Mouse (Mus musculus) CH12.LX (cell line): ENCODE measurements at regions not wholly inside any gene's neighbourhood (a gene's known extent, or its start where the extent isn't known, plus 50 kb on each side); places are given as distances from the start of the nearest gene placed in this dataset.

ENCODE experiments used
- DNase-seq: peaks from one replicate; pipeline ENCODE4 v3.0.0-alpha.2; 2013; ENCODE audit errors: extremely low read depth
- H3K27ac ChIP-seq: 2 replicates; pipeline ENCODE4 v1.5.1; 2012; ENCODE audit warnings: low read depth, mild to moderate bottlenecking, control low read depth, moderate library complexity; ENCODE audit not compliant: insufficient read depth
- H3K27me3 ChIP-seq: replicated peaks from 2 replicates; pipeline ENCODE3; 2012; ENCODE audit warnings: inconsistent platforms
- H3K36me3 ChIP-seq, 2 experiments: replicated peaks in 1 of 2; 2 replicates each; pipeline versions ENCODE3 to v1.6.1; 2012; ENCODE audit warnings: inconsistent platforms in 1 of 2, low read length in 1 of 2, mild to moderate bottlenecking in 1 of 2, mixed read lengths in 1 of 2, moderate library complexity in 1 of 2; ENCODE audit not compliant: control insufficient read depth in 1 of 2, insufficient read depth in 1 of 2
- H3K4me1 ChIP-seq, 2 experiments: 2 replicates each; pipeline ENCODE4 v1.6.1; 2012; ENCODE audit warnings: inconsistent platforms in 1 of 2, moderate library complexity in 1 of 2; ENCODE audit not compliant: insufficient read depth in 2 of 2, control insufficient read depth in 1 of 2
- H3K4me2 ChIP-seq: 2 replicates; pipeline ENCODE4 v1.6.1; 2012; ENCODE audit warnings: low read depth, mild to moderate bottlenecking, control low read depth; ENCODE audit not compliant: poor library complexity, insufficient read depth, severe bottlenecking
- H3K4me3 ChIP-seq, 3 experiments: fragments of 150-350 bp in 1 of 3; sonication (generic) in 1 of 3; replicated peaks in 1 of 3; 2 replicates each; pipeline versions ENCODE3 to v1.5.1; 2011 to 2012; ENCODE audit warnings: low read depth in 2 of 3, low read length in 2 of 3, mild to moderate bottlenecking in 2 of 3, moderate library complexity in 2 of 3, control low read depth in 1 of 3, improper control_type of control experiment in 1 of 3, inconsistent platforms in 1 of 3, mixed read lengths in 1 of 3; ENCODE audit not compliant: poor library complexity in 1 of 3
- H3K79me2 ChIP-seq: replicated peaks from 2 replicates; pipeline ENCODE4 v1.6.1; 2012; ENCODE audit warnings: mild to moderate bottlenecking, moderate library complexity; ENCODE audit not compliant: control insufficient read depth, poor library complexity, insufficient read depth, severe bottlenecking; ENCODE audit errors: extremely low read depth
- H3K9ac ChIP-seq: 2 replicates; pipeline ENCODE4 v1.6.1; 2012; ENCODE audit warnings: low read depth, mild to moderate bottlenecking, control low read depth, moderate library complexity; ENCODE audit not compliant: insufficient read depth
- H3K9me3 ChIP-seq: replicated peaks from 2 replicates; pipeline ENCODE3; 2012; ENCODE audit warnings: low read length, inconsistent platforms, mixed read lengths
- CHD2 ChIP-seq: IDR thresholded peaks from 2 replicates; pipeline ENCODE4 v1.6.1; 2011; ENCODE audit warnings: low read length, improper control_type of control experiment
- E2F4 ChIP-seq: IDR thresholded peaks from 2 replicates; pipeline ENCODE4 v1.6.1; 2011; ENCODE audit warnings: low read depth, low read length, improper control_type of control experiment; ENCODE audit not compliant: insufficient replicate concordance
- ELF1 ChIP-seq: IDR thresholded peaks from 2 replicates; pipeline ENCODE4 v1.6.1; 2014; ENCODE audit warnings: low read depth, mild to moderate bottlenecking, inconsistent platforms, low read length, improper control_type of control experiment
- GABPA ChIP-seq: IDR thresholded peaks from 2 replicates; pipeline ENCODE4 v1.6.1; 2012; ENCODE audit warnings: low read depth, low read length, improper control_type of control experiment, inconsistent platforms; ENCODE audit not compliant: insufficient replicate concordance
- HCFC1 ChIP-seq: IDR thresholded peaks from 2 replicates; pipeline ENCODE4 v1.6.1; 2012; ENCODE audit warnings: low read depth, mild to moderate bottlenecking, inconsistent platforms, low read length, improper control_type of control experiment
- JUN ChIP-seq: IDR thresholded peaks from 2 replicates; pipeline ENCODE4 v1.6.1; 2011; ENCODE audit warnings: low read depth, mild to moderate bottlenecking, low read length, improper control_type of control experiment, moderate library complexity; ENCODE audit not compliant: insufficient read depth
- MAFK ChIP-seq: IDR thresholded peaks from 2 replicates; pipeline ENCODE4 v1.6.1; 2011; ENCODE audit warnings: low read length, improper control_type of control experiment; ENCODE audit not compliant: insufficient replicate concordance
- MAX ChIP-seq: IDR thresholded peaks from 2 replicates; pipeline ENCODE4 v1.6.1; 2011; ENCODE audit warnings: low read length, improper control_type of control experiment
- MYC ChIP-seq: IDR thresholded peaks from 2 replicates; pipeline ENCODE4 v1.6.1; 2011; ENCODE audit warnings: low read depth, mild to moderate bottlenecking, improper control_type of control experiment, low read length
- NRF1 ChIP-seq: IDR thresholded peaks from 2 replicates; pipeline ENCODE4 v1.6.1; 2014; ENCODE audit warnings: low read depth, mild to moderate bottlenecking, inconsistent platforms, low read length, improper control_type of control experiment, moderate library complexity
- RAD21 ChIP-seq: IDR thresholded peaks from 2 replicates; pipeline ENCODE4 v1.6.1; 2011; ENCODE audit warnings: low read depth, mild to moderate bottlenecking, low read length, improper control_type of control experiment, moderate library complexity
- SIN3A ChIP-seq: IDR thresholded peaks from 2 replicates; pipeline ENCODE4 v1.6.1; 2012; ENCODE audit warnings: low read length, improper control_type of control experiment, inconsistent platforms
- TCF12 ChIP-seq: IDR thresholded peaks from 2 replicates; pipeline ENCODE4 v1.6.1; 2014; ENCODE audit warnings: low read depth, mild to moderate bottlenecking, inconsistent platforms, low read length, improper control_type of control experiment
- USF2 ChIP-seq: conservative IDR thresholded peaks from 2 replicates; pipeline ENCODE4 v1.6.1; 2011; ENCODE audit warnings: low read depth, low read length, improper control_type of control experiment
- ZKSCAN1 ChIP-seq: IDR thresholded peaks from 2 replicates; pipeline ENCODE4 v1.6.1; 2012; ENCODE audit warnings: low read depth, inconsistent platforms, low read length, improper control_type of control experiment, borderline replicate concordance
- ZMIZ1 ChIP-seq: IDR thresholded peaks from 2 replicates; pipeline ENCODE4 v1.6.1; 2012; ENCODE audit warnings: low read depth, mild to moderate bottlenecking, inconsistent platforms, low read length, improper control_type of control experiment
- dilution Hi-C: fragments of 300-500 bp; cut with MboI; formaldehyde crosslinking; loops from 2 replicates; pipeline ENCODE4 v1.14.3; 2020; ENCODE audit warnings: low sequenced_read_pairs; ENCODE audit not compliant: extremely low pct_unique_long_range_greater_than_20kb, extremely low pct_ligation_motif_present
- in situ Hi-C: fragments of 300-500 bp; cut with MboI; formaldehyde crosslinking; loops from 3 replicates; pipeline ENCODE4 v1.14.3; 2019; ENCODE audit warnings: low sequenced_read_pairs, low pct_ligation_motif_present, low pct_unique_long_range_greater_than_20kb, mixed read lengths

DNA sequence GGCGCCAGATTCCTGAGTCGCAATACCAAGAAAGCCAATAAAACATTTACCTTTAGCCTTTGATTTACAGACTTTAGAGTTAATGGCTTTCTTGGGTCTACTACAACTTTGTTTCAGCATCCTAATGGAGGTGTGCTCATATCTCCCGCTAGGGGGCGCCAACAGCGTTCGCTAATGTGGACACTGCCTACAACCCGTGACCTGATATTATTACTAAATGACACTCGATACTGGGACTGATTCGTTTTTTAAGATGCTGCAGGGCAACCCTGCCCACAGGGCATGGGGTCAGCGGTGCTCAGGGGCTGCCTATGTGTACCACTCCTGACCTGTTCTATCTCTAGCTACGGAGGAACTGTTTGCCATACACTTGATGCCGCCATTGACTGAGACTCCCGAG lies 87.4 kb upstream of the Cxcl12 start (continued):
- no peak for TF ChIP-seq NRF1
- no peak for TF ChIP-seq TCF12
- no peak for TF ChIP-seq ZKSCAN1

DNA sequence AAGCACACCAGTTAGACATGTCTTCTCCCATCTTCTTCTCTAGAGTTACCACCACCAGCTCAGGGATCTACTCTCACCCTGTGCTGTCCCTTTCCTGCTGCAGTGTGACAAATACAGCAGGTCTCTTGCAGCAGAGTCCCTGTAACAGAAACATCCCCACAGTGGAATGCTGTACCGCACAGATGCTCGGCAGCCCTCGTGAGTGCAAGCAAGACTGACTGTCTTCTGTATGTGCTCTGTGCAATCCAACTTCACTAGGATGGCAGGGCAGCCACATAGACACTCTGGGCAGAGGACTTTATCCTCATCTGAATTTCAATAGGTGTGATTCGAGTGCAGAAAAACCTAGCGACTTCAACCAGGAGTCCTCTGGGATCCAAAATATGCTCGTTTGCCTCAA lies 84.1 kb upstream of the Cxcl12 start:
- no peak overlapping the region for H3K9ac ChIP-seq
- dilution Hi-C loops (no loop called here), in situ Hi-C loops (no loop called here)
- H3K27me3 ChIP-seq: peaks cover 48% of the 10 kb centered on the region
- DNase-seq: no peak
- no peaks in the 10 kb centered on the region for H3K9me3 ChIP-seq
- no peak overlapping the region for H3K27ac ChIP-seq
- H3K4me2 ChIP-seq: no peak overlapping the region
- H3K4me3 ChIP-seq: no peak overlapping the region
- H3K36me3 ChIP-seq: no peaks in the 10 kb centered on the region
- TF ChIP-seq TCF12: no peak
- no peak for TF ChIP-seq JUN
- TF ChIP-seq MAFK: no peak
- no peak for TF ChIP-seq MYC
- TF ChIP-seq GABPA: no peak
- TF ChIP-seq MAX: no peak
- no peak for TF ChIP-seq HCFC1
- no peak for TF ChIP-seq SIN3A
- no peak for TF ChIP-seq ELF1
- no peak for TF ChIP-seq E2F4
- no peak for TF ChIP-seq ZMIZ1
- no peak for TF ChIP-seq USF2
- TF ChIP-seq, all 38 proteins: peak for 0
- no peaks in the 10 kb centered on the region for H3K4me1 ChIP-seq
- H3K79me2 ChIP-seq: no peaks in the 10 kb centered on the region

DNA sequence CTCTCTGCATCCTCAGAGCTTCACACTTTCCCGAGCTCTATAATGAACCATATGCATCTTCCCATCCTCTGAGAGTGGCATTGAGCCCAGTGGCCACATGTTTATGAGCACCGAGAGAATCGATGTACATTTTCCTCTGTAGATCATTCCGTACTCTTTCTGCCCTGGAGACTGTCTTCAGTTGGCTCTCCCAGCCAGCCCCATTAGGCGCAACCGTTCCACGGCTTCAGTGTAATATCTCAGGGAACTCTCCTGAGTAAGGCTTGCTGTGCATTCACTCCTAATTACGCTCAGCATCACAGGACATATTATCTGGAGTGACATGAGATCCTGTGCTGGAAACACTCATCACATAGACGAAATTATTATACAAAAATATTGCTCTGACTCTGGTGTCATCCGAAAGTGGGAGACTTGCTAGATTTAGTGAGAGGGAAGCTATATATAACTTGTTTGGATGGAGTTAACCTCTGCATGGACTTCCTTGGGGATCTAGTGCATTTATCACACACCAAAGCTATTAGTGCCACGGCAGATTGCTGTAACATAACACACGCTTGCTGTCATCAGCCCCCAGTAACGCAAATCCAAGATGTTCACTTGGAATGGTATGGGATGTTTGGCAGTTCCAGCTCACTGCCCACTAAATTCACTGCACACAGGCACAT lies 83.4 kb upstream of the Cxcl12 start:
- TF ChIP-seq RAD21 (no peak), CHD2 (no peak), MAX (no peak), ELF1 (no peak), JUN (no peak)
- Histone ChIP-seq H3K27ac (no peak overlapping the region), H3K36me3 (no peaks in the 10 kb centered on the region), H3K9me3 (no peaks in the 10 kb centered on the region), H3K4me1 (no peaks in the 10 kb centered on the region), H3K4me3 (no peak overlapping the region), H3K27me3 (peaks cover 45% of the 10 kb centered on the region), H3K4me2 (no peak overlapping the region), H3K79me2 (no peaks in the 10 kb centered on the region), H3K9ac (no peak overlapping the region)
- in situ Hi-C loops: no loop called here
- dilution Hi-C loops: no loop called here
- no peak for DNase-seq
